Mouse (Mus musculus): ENCODE data around the gene 1700022I11Rik. TPM values are rescaled to one million over a fixed set of nuclear protein-coding genes. Genes with fewer than 3 reads are reported as not detected.

Gene 1700022I11Rik
- polyA plus RNA-seq, 1 experiment from 2014 or later, result 0.47 TPM

DNA sequence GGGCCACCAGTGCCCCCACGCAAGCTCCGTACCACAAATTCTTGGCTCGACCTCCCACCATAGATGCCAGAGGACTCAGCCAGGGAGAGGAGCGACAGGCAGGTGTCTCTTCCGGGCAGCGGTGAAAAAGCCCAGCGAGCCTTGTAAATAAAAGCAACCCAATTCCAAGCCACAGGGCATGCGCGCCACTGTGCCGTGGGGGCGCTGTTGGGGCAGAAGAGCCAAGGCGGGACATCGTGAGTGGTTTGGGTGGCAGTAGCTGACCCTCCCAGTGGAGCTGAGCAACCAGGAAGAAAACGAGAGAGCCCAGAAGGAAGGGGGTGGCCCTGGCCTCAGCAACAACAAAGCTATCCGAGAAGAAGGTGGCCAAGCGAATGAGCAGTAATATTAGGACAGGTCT, 51.5 kb downstream of the 1700022I11Rik start:
- H3K9ac ChIP-seq (ENCODE audit: low read length), result no peak overlapping the region
- no peaks in the 10 kb centered on the region for H3K27me3 ChIP-seq (replicated peaks; ENCODE audit: control insufficient read depth, insufficient read depth, low read length)
- H3K9me3 ChIP-seq (replicated peaks; ENCODE audit: control insufficient read depth, low read length), result no peaks in the 10 kb centered on the region
- H3K4me2 ChIP-seq (ENCODE audit: low read length), result no peak overlapping the region
- WGBS, result 87% methylated on average over 16 of the region's 16 CpGs
- peaks cover 10% of the 10 kb centered on the region for H3K4me1 ChIP-seq (ENCODE audit: control insufficient read depth, insufficient read depth, low read length)
- no peak overlapping the region for H3K27ac ChIP-seq (ENCODE audit: low read depth, low read length)
- ATAC-seq (no peak), DNase-seq (ENCODE audit: low spot score) (no peak)
- no peak overlapping the region for H3K4me3 ChIP-seq (ENCODE audit: low read depth, low read length)
- peaks cover 74% of the 10 kb centered on the region for H3K36me3 ChIP-seq (ENCODE audit: control insufficient read depth, insufficient read depth, low read length)

DNA sequence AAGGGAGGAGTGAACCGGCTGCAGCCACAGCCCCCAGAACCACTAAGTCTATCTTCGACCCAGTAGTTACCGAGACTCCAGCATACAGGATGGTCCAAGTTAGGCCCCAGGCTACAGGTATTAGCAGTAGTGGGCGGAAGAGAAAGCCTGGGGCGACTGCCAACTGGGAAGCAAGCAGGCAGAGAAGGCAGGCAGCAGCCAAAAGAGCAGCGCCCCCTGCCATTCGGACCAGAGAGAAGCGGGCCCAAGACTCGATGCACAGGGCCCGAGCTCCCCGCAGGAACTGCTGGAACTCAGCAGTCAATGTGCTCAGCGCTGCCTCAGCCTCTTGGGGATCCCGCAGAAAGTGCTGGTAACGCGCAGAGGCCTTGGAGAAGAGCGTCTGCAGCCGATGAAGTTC, 51.9 kb downstream of the 1700022I11Rik start:
- no peak for DNase-seq (ENCODE audit: low spot score)

DNA sequence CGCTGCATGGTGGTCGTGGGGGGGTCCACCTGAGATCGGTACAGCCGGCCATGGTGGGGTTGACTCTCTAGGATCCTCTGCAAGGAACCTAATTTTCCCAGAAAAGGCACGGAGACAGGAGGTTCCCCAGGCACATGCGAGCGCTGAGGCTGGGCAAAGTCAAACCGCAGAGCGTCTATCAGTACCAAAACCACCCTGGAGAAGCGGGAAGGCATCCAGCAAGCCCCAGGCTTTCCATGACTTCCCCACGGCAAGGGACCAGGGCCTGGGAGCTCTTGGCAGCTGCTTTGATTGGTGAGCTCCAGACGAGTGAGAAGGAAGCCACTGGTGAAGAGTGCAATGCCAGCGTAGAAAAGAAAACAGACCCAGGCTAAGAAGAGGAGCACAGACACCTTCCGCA, 55.3 kb downstream of the 1700022I11Rik start:
- DNase-seq (ENCODE audit: low spot score) (no peak), ATAC-seq (no peak)
- Histone ChIP-seq H3K9me3 (replicated peaks; ENCODE audit: control insufficient read depth, low read length) (no peaks in the 10 kb centered on the region), H3K4me3 (ENCODE audit: low read depth, low read length) (peak overlapping the region; percentile 55), H3K9ac (ENCODE audit: low read length) (peak overlapping the region; percentile 63; the same call in 1 of the 2 replicates), H3K27ac (ENCODE audit: low read depth, low read length) (peak overlapping the region; percentile 87; the same call in 1 of the 2 replicates), H3K36me3 (ENCODE audit: control insufficient read depth, insufficient read depth, low read length) (peaks cover 72% of the 10 kb centered on the region), H3K4me2 (ENCODE audit: low read length) (peak overlapping the region; percentile 72), H3K27me3 (replicated peaks; ENCODE audit: control insufficient read depth, insufficient read depth, low read length) (no peaks in the 10 kb centered on the region), H3K4me1 (ENCODE audit: control insufficient read depth, insufficient read depth, low read length) (peaks cover 10% of the 10 kb centered on the region)
- WGBS, result 85% methylated on average over 14 of the region's 14 CpGs

More for the DNA sequence above, 51.9 kb downstream of the 1700022I11Rik start:
- no peak for ATAC-seq
- no peaks in the 10 kb centered on the region for H3K27me3 ChIP-seq (replicated peaks; ENCODE audit: control insufficient read depth, insufficient read depth, low read length)
- peaks cover 74% of the 10 kb centered on the region for H3K36me3 ChIP-seq (ENCODE audit: control insufficient read depth, insufficient read depth, low read length)
- 64% methylated on average over 17 of the region's 17 CpGs for WGBS
- H3K4me3 ChIP-seq (ENCODE audit: low read depth, low read length), result no peak overlapping the region
- H3K9ac ChIP-seq (ENCODE audit: low read length), result no peak overlapping the region
- H3K9me3 ChIP-seq (replicated peaks; ENCODE audit: control insufficient read depth, low read length), result no peaks in the 10 kb centered on the region
- H3K4me2 ChIP-seq (ENCODE audit: low read length), result no peak overlapping the region
- peaks cover 10% of the 10 kb centered on the region for H3K4me1 ChIP-seq (ENCODE audit: control insufficient read depth, insufficient read depth, low read length)
- H3K27ac ChIP-seq (ENCODE audit: low read depth, low read length), result no peak overlapping the region

DNA sequence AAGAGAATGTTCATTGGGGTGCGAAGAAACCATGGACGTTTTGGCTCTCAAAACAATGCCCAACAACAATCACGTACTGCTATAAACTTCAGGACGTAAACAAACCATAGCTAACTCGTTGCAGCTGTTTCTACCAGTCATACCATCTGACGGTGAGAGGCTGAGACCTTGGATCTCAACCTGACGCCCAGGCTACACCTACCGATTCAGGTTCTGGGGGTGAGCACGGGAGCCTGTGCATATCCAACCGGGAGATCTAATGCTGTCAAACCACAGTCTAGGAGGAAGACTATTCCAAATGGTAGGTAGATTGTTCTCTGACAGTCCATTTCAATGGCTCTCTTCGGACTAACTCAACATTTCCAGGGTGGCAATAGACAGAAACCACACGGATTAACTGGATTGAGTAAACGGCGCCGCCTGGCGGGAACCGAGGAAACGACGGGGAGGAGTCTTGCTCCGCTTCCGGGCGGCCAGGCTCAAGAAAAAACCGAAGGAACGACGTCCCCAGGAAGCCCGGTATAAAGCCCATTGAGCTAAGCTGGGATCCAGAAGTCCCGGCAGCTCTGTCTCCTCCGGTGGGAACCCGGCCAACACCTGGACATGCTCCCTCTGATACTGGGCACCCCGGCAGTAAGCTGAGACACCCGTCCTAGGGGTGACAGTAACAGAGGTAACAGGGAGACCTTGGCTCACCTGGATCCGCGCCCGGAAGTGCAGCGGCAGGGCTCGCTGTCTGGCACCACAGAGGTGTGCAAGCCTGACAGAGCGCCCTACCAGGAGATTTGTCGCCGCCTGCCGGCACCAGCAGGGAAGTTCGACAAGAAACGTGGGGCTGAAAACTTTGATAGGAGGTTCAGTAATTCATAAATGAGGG, 55.9 kb downstream of the 1700022I11Rik start, which contains the start of gene Pigo:
TSS of gene Pigo (minus strand) at position 736 of the 877 bp plus-strand sequence.
- peaks cover 12% of the 10 kb centered on the region for H3K4me1 ChIP-seq (ENCODE audit: control insufficient read depth, insufficient read depth, low read length)
- no peaks in the 10 kb centered on the region for H3K27me3 ChIP-seq (replicated peaks; ENCODE audit: control insufficient read depth, insufficient read depth, low read length)
- peak; percentile 96 for DNase-seq (ENCODE audit: low spot score)
- H3K27ac ChIP-seq (ENCODE audit: low read depth, low read length), result peak within 1 kb of the TSS; percentile 87
- H3K9ac ChIP-seq (ENCODE audit: low read length), result peak within 1 kb of the TSS; percentile 63
- ATAC-seq, result peak; percentile 96
- peak within 1 kb of the TSS; percentile 55 for H3K4me3 ChIP-seq (ENCODE audit: low read depth, low read length)
- H3K4me2 ChIP-seq (ENCODE audit: low read length), result peak within 1 kb of the TSS; percentile 72
- H3K9me3 ChIP-seq (replicated peaks; ENCODE audit: control insufficient read depth, low read length), result no peaks in the 10 kb centered on the region
- WGBS, result 9% methylated on average over 42 of the region's 42 CpGs
- H3K36me3 ChIP-seq (ENCODE audit: control insufficient read depth, insufficient read depth, low read length), result peaks cover 67% of the 10 kb centered on the region

DNA sequence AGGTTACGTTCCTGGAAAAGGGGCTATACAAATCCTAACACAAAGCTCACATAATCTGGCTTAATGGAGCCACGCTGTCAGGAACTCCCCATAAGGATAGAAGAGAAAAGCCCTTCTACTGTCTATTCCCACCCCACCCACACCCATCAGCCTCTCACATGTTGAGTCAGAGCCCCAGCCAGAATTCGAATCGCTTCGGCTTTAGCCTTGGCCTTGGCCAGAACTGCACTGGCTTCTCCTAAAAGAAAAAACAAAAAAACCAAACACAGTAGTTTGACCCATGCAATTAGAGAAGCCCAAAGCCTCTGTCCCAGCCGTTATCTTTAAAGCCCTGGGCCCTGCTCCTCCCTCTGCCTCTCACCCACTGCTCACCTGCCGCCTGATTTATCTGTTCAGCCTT, 59.7 kb downstream of the 1700022I11Rik start:
- no peak overlapping the region for H3K27ac ChIP-seq (ENCODE audit: low read depth, low read length)
- DNase-seq (ENCODE audit: low spot score), result no peak
- no peak overlapping the region for H3K4me3 ChIP-seq (ENCODE audit: low read depth, low read length)
- ATAC-seq, result no peak
- WGBS, result 93% methylated on average over 7 of the region's 7 CpGs
- no peak overlapping the region for H3K4me2 ChIP-seq (ENCODE audit: low read length)
- no peak overlapping the region for H3K9ac ChIP-seq (ENCODE audit: low read length)
- peaks cover 18% of the 10 kb centered on the region for H3K4me1 ChIP-seq (ENCODE audit: control insufficient read depth, insufficient read depth, low read length)
- no peaks in the 10 kb centered on the region for H3K9me3 ChIP-seq (replicated peaks; ENCODE audit: control insufficient read depth, low read length)
- H3K27me3 ChIP-seq (replicated peaks; ENCODE audit: control insufficient read depth, insufficient read depth, low read length), result no peaks in the 10 kb centered on the region
- peaks cover 50% of the 10 kb centered on the region for H3K36me3 ChIP-seq (ENCODE audit: control insufficient read depth, insufficient read depth, low read length)

DNA sequence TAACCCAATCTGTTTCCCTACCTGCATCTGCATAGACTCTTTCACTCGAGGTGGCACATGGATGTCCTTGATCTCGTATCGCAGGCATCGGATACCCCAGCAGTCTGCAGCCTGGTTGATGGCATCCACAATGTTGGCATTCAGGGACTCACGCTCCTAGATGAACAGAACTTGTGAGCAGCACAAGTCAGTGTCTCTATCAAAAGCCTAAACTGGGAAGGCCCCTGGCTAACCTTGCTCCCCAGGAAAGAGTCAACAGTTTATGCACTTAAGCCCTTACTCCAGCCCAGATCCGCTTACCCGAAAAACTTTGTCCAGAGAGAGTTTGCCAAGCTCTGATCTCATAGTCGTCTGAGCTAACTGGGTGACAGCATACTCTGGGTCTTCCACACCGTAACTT, 60.3 kb downstream of the 1700022I11Rik start:
- ATAC-seq (no peak), DNase-seq (ENCODE audit: low spot score) (no peak)
- H3K27me3 ChIP-seq (replicated peaks; ENCODE audit: control insufficient read depth, insufficient read depth, low read length), result no peaks in the 10 kb centered on the region
- no peak overlapping the region for H3K9ac ChIP-seq (ENCODE audit: low read length)
- 93% methylated on average over 9 of the region's 9 CpGs for WGBS
- no peak overlapping the region for H3K27ac ChIP-seq (ENCODE audit: low read depth, low read length)
- peaks cover 13% of the 10 kb centered on the region for H3K4me1 ChIP-seq (ENCODE audit: control insufficient read depth, insufficient read depth, low read length)
- no peaks in the 10 kb centered on the region for H3K9me3 ChIP-seq (replicated peaks; ENCODE audit: control insufficient read depth, low read length)
- H3K4me2 ChIP-seq (ENCODE audit: low read length), result peak overlapping the region; percentile 77; the same call in 1 of the 2 replicates
- peaks cover 56% of the 10 kb centered on the region for H3K36me3 ChIP-seq (ENCODE audit: control insufficient read depth, insufficient read depth, low read length)
- no peak overlapping the region for H3K4me3 ChIP-seq (ENCODE audit: low read depth, low read length)

DNA sequence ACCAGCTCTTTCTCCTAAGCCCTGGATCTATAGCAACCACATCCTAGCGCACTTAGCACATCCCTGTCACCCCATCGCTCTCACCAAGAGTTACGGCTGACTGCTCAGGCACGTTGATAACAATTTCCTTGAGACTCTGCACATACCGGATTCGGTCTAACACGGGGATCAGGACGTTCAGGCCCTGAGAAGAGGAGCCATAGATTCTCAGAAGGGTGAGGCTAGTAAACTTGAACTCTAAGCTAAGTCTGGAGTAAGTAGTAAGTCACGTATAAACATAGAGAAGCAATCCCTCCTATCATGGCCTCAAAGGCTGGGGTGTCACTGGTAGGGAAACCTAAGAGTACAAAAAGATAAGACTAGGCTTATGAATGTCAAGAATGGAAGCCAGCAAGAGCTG, 60.9 kb downstream of the 1700022I11Rik start:
- H3K4me3 ChIP-seq (ENCODE audit: low read depth, low read length), result peak overlapping the region; percentile 81
- H3K36me3 ChIP-seq (ENCODE audit: control insufficient read depth, insufficient read depth, low read length), result peaks cover 62% of the 10 kb centered on the region
- 84% methylated on average over 9 of the region's 9 CpGs for WGBS
- 0 out of 2 replicates have a peak overlapping the region, but pooled peaks have one; percentile 83 for H3K27ac ChIP-seq (ENCODE audit: low read depth, low read length)
- ATAC-seq (no peak), DNase-seq (ENCODE audit: low spot score) (no peak)
- H3K4me2 ChIP-seq (ENCODE audit: low read length), result peak overlapping the region; percentile 77
- H3K4me1 ChIP-seq (ENCODE audit: control insufficient read depth, insufficient read depth, low read length), result peaks cover 9% of the 10 kb centered on the region; the same call in 1 of the 2 replicates
- H3K9ac ChIP-seq (ENCODE audit: low read length), result peak overlapping the region; percentile 91
- no peaks in the 10 kb centered on the region for H3K9me3 ChIP-seq (replicated peaks; ENCODE audit: control insufficient read depth, low read length)
- H3K27me3 ChIP-seq (replicated peaks; ENCODE audit: control insufficient read depth, insufficient read depth, low read length), result no peaks in the 10 kb centered on the region

DNA sequence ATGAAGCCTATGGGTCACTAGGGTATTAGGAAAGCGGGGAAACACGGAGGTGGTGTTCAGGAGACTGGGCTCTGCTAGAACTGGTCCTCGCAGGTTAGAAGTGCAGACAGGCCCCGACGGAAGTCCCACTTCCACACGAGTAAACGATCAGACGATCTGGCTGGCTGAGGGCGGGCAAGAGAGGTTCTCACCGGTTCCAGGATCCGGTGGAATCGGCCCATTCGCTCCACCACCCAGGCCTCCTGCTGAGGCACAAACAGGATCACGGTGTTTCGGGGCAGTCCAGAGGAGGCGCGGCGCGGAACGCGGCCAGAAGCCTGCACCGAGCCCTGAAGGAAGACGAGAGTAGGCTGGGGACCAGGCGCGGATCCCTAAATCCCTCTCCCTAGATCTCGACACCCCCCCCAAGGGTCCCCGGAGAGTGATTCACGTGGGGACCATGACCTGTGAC, 61.4 kb downstream of the 1700022I11Rik start:
- peak overlapping the region; percentile 83 for H3K27ac ChIP-seq (ENCODE audit: low read depth, low read length)
- no peaks in the 10 kb centered on the region for H3K9me3 ChIP-seq (replicated peaks; ENCODE audit: control insufficient read depth, low read length)
- ATAC-seq (no peak; the same call in none of the 2 replicates), DNase-seq (ENCODE audit: low spot score) (no peak)
- H3K27me3 ChIP-seq (replicated peaks; ENCODE audit: control insufficient read depth, insufficient read depth, low read length), result no peaks in the 10 kb centered on the region
- peaks cover 66% of the 10 kb centered on the region for H3K36me3 ChIP-seq (ENCODE audit: control insufficient read depth, insufficient read depth, low read length)
- peak overlapping the region; percentile 91 for H3K9ac ChIP-seq (ENCODE audit: low read length)
- WGBS, result 2% methylated on average over 28 of the region's 28 CpGs
- peak overlapping the region; percentile 81 for H3K4me3 ChIP-seq (ENCODE audit: low read depth, low read length)
- H3K4me1 ChIP-seq (ENCODE audit: control insufficient read depth, insufficient read depth, low read length), result peaks cover 9% of the 10 kb centered on the region; the same call in 1 of the 2 replicates
- H3K4me2 ChIP-seq (ENCODE audit: low read length), result peak overlapping the region; percentile 77

All from forebrain, embryonic 14.5 days (tissue).